Mouse (Mus musculus) cortical plate, adult 2 months (tissue): ENCODE measurements around the gene Ift46. TPM values are rescaled to one million over a fixed set of nuclear protein-coding genes. Genes with fewer than 3 reads are reported as not detected.

Experiments used
- H3K27ac ChIP-seq: fragments of 200-500 bp; 2 replicates; pipeline ENCODE4 v1.5.1; 2012; ENCODE audit warnings: low read length, control low read depth, inconsistent platforms; ENCODE audit not compliant: insufficient read depth
- H3K4me1 ChIP-seq: fragments of 200-500 bp; 2 replicates; pipeline ENCODE4 v1.6.1; 2011; ENCODE audit warnings: low read length; ENCODE audit not compliant: control insufficient read depth, insufficient read depth
- H3K4me3 ChIP-seq: fragments of 200-500 bp; 2 replicates; pipeline ENCODE4 v1.5.1; 2011; ENCODE audit warnings: mild to moderate bottlenecking, low read length, control low read depth; ENCODE audit not compliant: insufficient read depth
- CTCF ChIP-seq: fragments of 200-500 bp; IDR thresholded peaks from 2 replicates; pipeline ENCODE4 v1.5.1; 2011; ENCODE audit warnings: mild to moderate bottlenecking, control low read depth, low read length; ENCODE audit not compliant: insufficient read depth; ENCODE audit errors: extremely low read depth
- POLR2A ChIP-seq: fragments of 200-500 bp; IDR thresholded peaks from 2 replicates; pipeline ENCODE4 v1.6.1; 2011; ENCODE audit warnings: mild to moderate bottlenecking, low read length, control low read depth; ENCODE audit not compliant: insufficient read depth; ENCODE audit errors: extremely low read depth
- polyA plus RNA-seq: library from polyadenylated mRNA; depleted of rRNA; stranded (reverse); fragments of >200 nt; gene quantifications from 2 replicates; pipeline ENCODE4 v1.2.3, GENCODE M21; 2012; rRNA removed

Gene Ift46
- 91.1 and 95.5 TPM in 2 replicates for polyA plus RNA-seq

DNA sequence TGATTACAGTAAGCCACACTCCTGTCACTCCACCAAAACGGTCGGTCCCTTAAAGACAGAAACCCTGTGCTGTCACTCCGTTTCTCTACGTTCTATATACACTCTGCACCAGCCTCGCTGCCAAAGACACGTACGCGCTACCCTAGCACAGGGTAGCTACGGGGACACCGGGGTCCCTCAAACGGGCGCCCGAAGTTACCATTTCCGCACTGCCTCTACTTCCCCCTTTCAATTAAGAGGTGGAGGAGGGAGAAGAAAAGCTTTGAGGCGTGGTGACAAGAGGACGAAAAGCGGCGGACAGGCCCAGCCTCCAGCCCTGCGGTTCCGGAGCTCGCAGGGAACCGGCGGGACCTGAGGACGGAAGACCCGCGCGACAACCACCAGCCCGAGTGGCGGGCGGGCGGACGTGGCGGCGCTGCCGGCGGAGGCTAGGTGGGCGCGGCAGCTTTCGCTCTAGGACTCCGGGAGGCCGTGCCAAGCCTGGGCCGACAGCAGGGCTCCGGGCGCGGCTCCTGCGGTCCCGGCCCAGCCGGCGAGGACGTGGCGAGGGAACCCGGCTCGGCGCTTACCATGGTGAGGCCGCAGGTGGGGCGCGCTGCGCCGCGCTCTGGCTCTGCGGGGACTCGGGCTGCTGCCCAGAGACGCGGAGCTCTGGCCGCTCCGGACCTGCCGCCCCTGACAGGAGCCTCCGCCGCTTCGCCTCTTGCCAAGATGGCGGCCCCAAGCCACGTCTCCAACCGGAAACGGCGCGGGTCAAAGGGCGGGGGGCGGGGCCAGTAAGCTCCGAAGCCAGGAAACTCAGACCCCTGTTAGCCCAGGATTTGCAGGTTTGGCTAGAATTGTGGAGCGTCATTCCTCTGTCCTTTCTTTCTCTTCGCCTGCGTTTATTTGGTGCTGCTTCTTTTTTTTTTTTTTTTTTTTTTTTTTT is at the start of gene Ift46, which contains the start of gene Arcn1:
Ift46 (plus strand) TSS at position 808 of the 928 bp plus-strand sequence.
Arcn1 (minus strand) TSS at position 745 of the 928 bp plus-strand sequence.
- peak; percentile 66 for TF ChIP-seq POLR2A
- no peak for TF ChIP-seq CTCF
- H3K27ac ChIP-seq, result peak within 1 kb of the TSS; percentile 89
- H3K4me1 ChIP-seq, result peaks cover 1% of the 10 kb centered on the region; the same call in 1 of the 2 replicates
- H3K4me3 ChIP-seq, result peak within 1 kb of the TSS; percentile 87

DNA sequence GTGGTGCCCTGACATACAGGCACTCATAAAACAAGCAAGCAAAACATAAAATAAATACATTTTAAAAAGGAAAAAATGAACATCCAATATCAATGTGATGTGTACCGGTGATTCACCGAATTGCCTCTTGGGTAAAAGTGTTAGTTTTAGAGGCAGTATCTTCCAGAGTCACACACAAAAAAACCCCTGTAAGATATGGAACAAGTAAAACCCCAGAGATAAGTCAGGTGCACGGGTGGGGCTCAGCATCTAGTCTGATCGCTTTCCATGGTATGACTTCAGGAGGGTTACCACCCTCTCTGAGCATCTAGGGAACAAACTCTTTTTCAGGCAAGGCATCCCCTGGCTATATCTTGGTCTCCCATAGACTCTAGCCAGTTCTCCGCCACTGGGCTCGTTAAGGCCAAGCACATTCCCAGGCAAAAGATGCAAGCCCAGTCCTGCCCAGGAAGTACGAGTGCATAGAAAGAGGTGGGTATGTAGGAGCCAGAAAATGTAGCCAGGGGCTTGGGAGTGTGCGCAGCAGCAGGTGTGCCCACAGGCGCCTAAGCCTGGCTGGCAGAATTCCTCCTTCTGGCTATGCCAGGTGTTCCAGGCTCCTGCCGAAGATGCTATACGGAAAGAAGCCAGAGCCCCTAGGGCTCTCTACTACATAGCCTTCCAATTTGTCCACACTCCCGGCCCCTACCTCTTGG is 48.6 kb upstream of the Ift46 start:
- no peak overlapping the region; the same call in 1 of the 2 replicates for H3K4me3 ChIP-seq
- peaks cover 8% of the 10 kb centered on the region for H3K4me1 ChIP-seq
- H3K27ac ChIP-seq, result no peak overlapping the region
- TF ChIP-seq POLR2A (no peak), CTCF (no peak)

DNA sequence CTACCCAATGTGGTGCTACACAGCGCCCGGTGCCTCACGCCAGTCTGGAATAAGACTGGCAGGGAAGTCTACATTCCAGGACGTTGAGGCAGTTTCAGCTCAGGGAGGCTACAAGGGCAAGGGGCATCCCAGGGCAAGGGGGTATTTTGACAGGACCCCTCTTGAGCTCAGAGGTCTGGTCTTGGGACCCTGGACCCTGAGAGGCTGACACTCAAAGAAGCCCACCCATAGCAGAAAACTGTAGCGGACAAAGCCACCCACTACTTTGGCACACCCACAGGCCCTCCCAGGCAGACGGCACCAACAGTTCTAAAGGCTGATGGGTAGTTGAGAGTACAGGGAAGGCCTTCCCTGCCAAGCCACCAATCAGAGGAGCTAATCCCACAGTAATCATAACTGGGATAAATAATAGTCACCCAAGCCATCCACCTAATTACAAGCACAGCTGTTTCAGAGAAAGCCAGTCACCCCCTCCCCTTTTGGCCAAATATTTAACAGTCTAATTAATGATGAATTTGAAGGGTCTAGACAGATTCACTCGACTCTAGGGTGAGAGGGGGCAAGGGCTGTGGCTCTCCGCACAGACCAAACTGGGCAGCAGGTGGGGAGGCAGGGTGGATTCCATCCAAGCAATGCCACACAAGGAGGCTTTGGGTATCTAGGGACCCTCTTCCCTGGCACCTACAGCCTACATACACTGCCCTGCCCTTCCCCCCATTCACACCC is 47.9 kb upstream of the Ift46 start:
- Histone ChIP-seq H3K4me3 (peak overlapping the region; percentile 59; the same call in 1 of the 2 replicates), H3K4me1 (peaks cover 12% of the 10 kb centered on the region), H3K27ac (no peak overlapping the region)
- no peak for TF ChIP-seq POLR2A
- TF ChIP-seq CTCF, result no peak

DNA sequence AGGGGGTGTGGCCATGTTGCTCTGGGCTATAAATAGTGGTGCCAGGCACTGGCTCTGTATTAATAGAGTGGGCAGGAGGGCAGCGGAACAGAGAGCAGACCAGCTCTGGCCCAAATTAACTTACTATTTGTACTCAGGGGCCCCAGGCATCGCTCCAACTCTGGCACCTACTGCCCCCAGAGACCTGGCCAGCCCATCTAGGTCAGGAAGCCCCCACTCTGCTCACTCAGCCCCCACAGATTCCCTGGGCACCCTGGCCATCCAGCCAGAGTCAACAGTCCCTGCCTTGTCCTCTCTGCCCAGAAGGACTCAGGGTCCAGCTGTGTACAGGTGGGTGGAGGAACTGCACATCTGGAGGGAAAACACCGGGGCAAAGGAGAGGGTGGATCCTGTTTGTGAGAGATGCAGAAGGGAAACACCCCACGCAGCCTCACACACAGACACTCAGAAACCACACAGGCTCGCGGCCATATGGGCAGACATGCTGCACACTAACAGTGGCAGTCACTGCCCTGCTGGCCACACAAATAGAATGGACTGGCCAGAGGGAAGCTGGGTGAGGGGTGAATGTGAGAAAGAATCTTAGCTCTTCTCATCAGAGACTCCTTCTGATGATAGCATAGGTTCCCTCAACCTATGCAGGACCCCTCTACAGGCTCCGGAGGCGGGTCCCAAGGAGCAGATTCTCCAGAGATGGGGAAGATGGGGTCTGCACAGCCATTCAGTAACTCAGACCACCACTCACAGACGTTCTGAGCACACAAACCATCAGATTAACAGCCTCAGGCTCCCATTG is 47.2 kb upstream of the Ift46 start:
- Histone ChIP-seq H3K27ac (peak overlapping the region; percentile 69), H3K4me3 (peak overlapping the region; percentile 59), H3K4me1 (peaks cover 12% of the 10 kb centered on the region)
- TF ChIP-seq CTCF (no peak), POLR2A (no peak)

DNA sequence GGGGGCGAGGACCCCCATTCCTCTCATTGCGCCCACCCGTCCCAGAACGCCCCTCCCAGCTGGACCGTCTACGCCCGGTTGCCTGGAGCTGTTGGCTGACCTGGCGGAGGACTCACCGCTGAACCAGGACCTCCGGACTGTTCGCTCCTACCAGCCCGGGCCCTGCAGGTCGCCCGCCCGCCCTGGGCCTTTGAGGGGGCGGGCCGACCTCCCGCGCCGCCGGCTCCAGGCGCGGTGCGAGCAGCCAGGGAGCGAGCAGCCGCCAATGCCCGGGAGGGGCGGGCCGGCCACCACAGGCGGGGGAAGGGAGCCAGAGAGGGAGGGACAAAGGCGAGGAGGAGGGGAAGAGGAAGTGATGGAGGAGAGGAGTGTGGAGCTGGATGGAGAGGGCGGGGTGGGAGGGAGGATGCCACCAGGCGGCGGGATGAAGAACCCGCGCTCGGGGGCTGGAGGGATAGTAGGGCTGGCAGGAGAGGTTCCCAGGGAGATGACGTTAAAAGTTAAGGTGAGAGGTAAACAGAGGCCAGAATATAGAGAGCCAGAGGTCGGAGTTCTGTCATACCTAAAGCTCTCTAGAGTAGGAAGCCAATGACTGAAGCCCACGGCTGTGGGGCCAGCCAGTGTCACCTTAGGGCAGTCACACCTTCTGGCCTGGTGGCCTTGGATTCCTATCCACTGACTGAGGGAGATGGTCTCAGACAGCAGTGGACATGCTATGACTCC is 46.4 kb upstream of the Ift46 start:
- Histone ChIP-seq H3K4me1 (peaks cover 12% of the 10 kb centered on the region), H3K27ac (peak overlapping the region; percentile 69), H3K4me3 (peak overlapping the region; percentile 59)
- no peak for TF ChIP-seq POLR2A
- no peak for TF ChIP-seq CTCF

DNA sequence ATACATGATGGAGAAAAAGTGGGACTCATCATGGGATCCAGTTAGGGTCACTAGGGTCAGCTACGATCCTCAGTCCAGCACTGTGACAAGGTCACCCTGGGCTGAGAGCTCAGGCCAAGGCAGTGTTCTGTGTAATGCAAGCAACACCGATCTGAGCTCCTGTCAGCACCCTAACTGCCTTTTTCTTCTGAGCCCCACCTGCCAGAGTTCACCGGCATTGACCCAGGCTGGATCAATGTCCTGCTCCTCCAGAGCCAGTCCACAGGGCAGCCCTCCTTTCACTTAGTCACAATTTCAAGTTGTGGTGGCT is 45.9 kb upstream of the Ift46 start:
- H3K4me3 ChIP-seq, result peak overlapping the region; percentile 59; the same call in 1 of the 2 replicates
- TF ChIP-seq CTCF, result no peak
- no peak for TF ChIP-seq POLR2A
- peaks cover 12% of the 10 kb centered on the region for H3K4me1 ChIP-seq
- no peak overlapping the region for H3K27ac ChIP-seq

DNA sequence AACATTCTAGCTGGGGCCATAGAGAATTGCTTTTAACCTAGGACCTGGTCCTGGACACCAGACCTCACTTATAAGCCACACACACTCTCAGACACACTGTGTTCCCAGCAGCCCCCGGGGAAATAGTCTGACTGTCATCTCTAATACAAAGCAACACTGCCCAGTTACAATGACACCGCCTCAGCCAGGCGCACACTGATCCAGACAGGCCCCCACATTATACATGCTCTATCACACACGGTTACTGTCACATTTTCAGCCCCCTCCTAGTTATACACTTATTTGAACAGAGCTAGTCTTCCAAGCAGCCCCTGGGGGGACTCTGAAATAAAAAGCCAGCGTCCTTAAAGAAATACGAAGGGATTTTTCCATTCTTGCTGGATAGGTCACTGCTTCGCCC is 45.1 kb upstream of the Ift46 start:
- Histone ChIP-seq H3K4me3 (no peak overlapping the region), H3K27ac (no peak overlapping the region), H3K4me1 (peaks cover 12% of the 10 kb centered on the region)
- TF ChIP-seq POLR2A (no peak), CTCF (no peak)

DNA sequence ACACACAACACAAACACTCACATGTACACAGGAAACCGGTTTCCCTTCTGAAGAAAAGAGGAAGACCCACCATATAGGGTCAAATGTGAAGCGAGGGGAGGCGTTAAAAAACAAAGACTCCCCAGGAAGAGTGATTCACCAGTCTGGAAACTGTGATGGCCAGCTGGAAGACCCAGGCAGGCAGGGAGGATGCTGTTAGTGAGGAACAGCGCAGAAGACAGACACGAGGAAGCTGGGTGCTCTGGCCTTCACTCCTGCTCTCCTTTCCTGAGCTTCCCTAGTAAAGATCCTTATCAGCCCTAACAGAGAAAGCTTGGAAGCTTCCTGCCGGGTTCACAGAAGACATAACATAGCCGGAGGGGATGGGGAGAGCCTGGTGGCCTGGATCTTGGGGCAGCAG is 44.7 kb upstream of the Ift46 start:
- H3K27ac ChIP-seq, result no peak overlapping the region
- TF ChIP-seq POLR2A (no peak), CTCF (no peak)
- peaks cover 12% of the 10 kb centered on the region for H3K4me1 ChIP-seq

More for the DNA sequence above, 44.7 kb upstream of the Ift46 start:
- H3K4me3 ChIP-seq, result no peak overlapping the region
